Mouse (Mus musculus): ENCODE measurements around the gene Gm9817. TPM values are rescaled to one million over a fixed set of nuclear protein-coding genes. Genes with fewer than 3 reads are reported as not detected.

Gene Gm9817
- total RNA-seq, 4 experiments from 2014 or later, result not detected

DNA sequence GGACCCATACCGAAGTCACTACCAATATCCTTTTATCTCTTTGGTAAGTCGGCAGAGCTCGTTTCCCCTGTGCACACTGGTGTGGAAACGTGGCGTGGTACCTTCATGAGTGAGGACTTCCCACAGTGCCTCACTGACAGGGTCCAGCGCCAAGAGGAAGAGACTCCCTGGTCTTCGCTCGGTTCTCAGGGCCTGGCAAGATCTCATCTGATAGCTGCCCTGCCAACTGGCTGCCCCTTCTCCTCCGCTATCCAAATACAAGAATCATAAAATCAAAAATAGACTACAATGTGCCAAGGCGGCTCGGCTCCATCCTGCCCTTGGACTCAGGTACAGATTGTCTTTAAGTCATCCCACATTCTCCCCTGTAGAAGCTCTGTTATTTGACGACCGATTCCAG lies 11.4 kb downstream of the Gm9817 start:
- no peak for DNase-seq (ENCODE audit: low spot score in 2 of 2)

- DNase-seq (ENCODE audit: low spot score in 2 of 2), result no peak
Measured at GRCm38 (mm10) chr13:45092816-45093215, 14.3 kb downstream of the Gm9817 start.

- DNase-seq (ENCODE audit: low spot score in 2 of 2), result no peak
Measured at GRCm38 (mm10) chr13:45095028-45095427, 16.5 kb downstream of the Gm9817 start.

DNA sequence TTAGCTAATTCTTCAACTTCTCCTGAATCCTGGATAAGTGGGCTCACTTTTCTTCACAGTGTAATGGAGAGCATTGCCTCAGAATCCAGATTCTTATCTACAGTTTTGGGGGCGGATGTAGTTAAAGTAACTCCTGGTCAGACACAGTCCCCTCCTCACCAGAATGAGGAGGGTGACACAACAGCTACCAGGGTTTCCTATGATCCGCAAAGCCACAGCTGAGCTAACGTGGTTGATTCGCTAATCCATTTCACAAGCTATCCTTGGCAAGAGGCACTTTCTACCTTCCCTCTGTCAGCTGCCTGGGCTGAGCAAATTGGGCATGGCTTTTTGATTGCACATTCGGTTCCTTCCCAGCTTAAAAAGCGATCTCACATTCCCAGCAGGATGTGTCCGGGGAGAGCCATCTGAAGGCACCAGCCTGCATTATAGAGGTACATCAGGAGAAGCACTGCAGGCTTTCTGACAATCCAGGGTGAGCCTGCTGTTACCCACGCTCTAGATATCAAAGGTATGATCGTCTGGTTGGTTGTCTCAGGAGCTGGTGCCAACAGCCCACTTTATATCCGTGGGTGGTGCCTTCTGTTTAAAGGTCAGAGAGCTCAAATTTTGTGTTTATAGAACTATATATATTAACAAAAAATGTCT lies 21.2 kb downstream of the Gm9817 start:
- peak; percentile 32 to 33 for DNase-seq (ENCODE audit: low spot score in 2 of 2)

- DNase-seq (ENCODE audit: low spot score in 2 of 2), result no peak
Measured at GRCm38 (mm10) chr13:45106480-45106879, 28.0 kb downstream of the Gm9817 start.

DNA sequence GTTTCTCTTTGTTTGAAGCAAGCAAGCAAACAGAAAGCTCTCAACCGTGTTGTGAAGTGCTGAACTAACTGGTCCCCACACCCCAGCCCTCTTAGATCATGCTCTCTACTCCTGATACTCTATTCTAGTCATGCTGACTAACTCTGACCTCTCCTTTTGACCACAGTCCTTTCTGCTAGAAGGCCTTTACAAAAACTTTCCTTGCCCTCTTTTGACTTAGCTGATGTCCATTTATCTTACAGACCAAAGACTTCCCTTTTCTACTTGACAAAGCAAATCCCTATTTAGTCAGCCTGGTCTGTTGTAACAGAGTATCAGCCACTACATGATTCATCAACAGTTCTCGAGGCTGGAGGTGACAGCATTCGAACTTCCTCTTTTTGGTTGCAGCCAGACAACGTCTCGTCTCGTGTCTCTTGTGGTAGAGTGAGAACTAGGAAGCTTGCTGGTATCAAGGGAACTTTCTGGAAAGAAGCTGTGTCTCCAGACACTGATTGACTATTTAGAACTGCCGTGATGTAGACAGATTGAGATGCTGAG lies 30.4 kb downstream of the Gm9817 start:
- peak in 1 of 2 experiments; percentile 11 for DNase-seq (ENCODE audit: low spot score in 2 of 2)

DNA sequence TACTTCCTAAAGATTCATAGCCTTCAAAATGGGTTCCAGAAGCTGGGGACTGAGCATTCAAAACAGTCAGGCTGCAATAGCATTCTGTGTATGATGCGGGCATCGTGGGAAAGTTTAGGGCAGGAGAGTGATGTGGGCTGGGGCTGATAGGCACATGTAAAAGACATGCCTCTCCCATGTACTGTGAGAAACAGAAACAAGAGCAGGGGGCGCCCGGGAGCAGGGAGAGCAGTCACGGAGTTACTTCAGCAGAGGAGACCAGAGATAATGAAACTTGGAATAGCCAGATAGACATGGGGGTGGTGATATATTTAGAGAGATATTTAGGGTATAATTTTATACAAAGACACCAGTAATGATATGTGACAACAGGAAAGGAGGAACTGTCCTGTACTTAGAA lies 39.9 kb downstream of the Gm9817 start:
- no peak for DNase-seq (ENCODE audit: low spot score in 2 of 2)

GRCm38 (mm10) chr13:45118822-45119221 lies 40.3 kb downstream of the Gm9817 start:
- DNase-seq (ENCODE audit: low spot score in 2 of 2), result no peak

Other genes starting within 250 kb of the Gm9817 start
- gene Dtnbp1, start 76.5 kb upstream of the Gm9817 start, total RNA-seq (2022), result 10 to 100 TPM; 74.6 to 81.1 (median 75.5) TPM